Mouse (Mus musculus) myocyte (in vitro differentiated cells): ENCODE results near the gene Gas7. TPM values are rescaled to one million over a fixed set of nuclear protein-coding genes. Genes with fewer than 3 reads are reported as not detected.

Experiments
- H3K27me3 ChIP-seq: one replicate; pipeline ENCODE4 v1.6.1; 2011; ENCODE audit not compliant: control insufficient read depth, insufficient read depth, insufficient read length
- H3K36me3 ChIP-seq: one replicate; pipeline ENCODE4 v1.6.1; 2011; ENCODE audit not compliant: control insufficient read depth, insufficient read depth
- H3K4me2 ChIP-seq: one replicate; pipeline ENCODE4 v1.6.1; 2011; ENCODE audit warnings: low read depth, control low read depth
- H3K4me3 ChIP-seq: one replicate; pipeline ENCODE4 v1.5.1; 2011; ENCODE audit warnings: mild to moderate bottlenecking, control low read depth, moderate library complexity
- H3K79me2 ChIP-seq: one replicate; pipeline ENCODE4 v1.6.1; 2011; ENCODE audit not compliant: control insufficient read depth, insufficient read depth
- H3ac ChIP-seq: one replicate; pipeline ENCODE4 v1.6.1; 2011; ENCODE audit not compliant: control insufficient read depth, insufficient read length
- CEBPB ChIP-seq: IDR thresholded peaks from 2 replicates; pipeline ENCODE4 v1.6.1; 2011; ENCODE audit warnings: mild to moderate bottlenecking, moderate library complexity; ENCODE audit not compliant: poor library complexity, insufficient read depth, severe bottlenecking
- E2F4 ChIP-seq: IDR thresholded peaks from one replicate; pipeline ENCODE4 v1.6.1; 2011; ENCODE audit warnings: mild to moderate bottlenecking, control low read depth, moderate library complexity; ENCODE audit not compliant: insufficient read depth
- MAX ChIP-seq: IDR thresholded peaks from one replicate; pipeline ENCODE4 v1.6.1; 2011; ENCODE audit warnings: low read depth, mild to moderate bottlenecking, control low read depth
- MYOD1 ChIP-seq, 3 experiments: IDR thresholded peaks; one replicate each; pipeline ENCODE4 v1.6.1; 2011; ENCODE audit warnings: control low read depth in 2 of 3, low read depth in 2 of 3, mild to moderate bottlenecking in 2 of 3, moderate library complexity in 1 of 3; ENCODE audit not compliant: insufficient read length in 2 of 3, control insufficient read depth in 1 of 3
- MYOG ChIP-seq, 3 experiments: IDR thresholded peaks; one replicate each; pipeline ENCODE4 v1.6.1; 2011; ENCODE audit warnings: control low read depth in 2 of 3, low read depth in 2 of 3, mild to moderate bottlenecking in 2 of 3; ENCODE audit not compliant: insufficient read length in 2 of 3, control insufficient read depth in 1 of 3, insufficient read depth in 1 of 3
- POLR2A ChIP-seq: IDR thresholded peaks from one replicate; pipeline ENCODE4 v1.6.1; 2011; ENCODE audit warnings: low read depth, mild to moderate bottlenecking, control low read depth, moderate library complexity; ENCODE audit not compliant: insufficient read length
- POLR2AphosphoS2 ChIP-seq: IDR thresholded peaks from one replicate; pipeline ENCODE4 v1.6.1; 2011; ENCODE audit warnings: low read depth, control low read depth; ENCODE audit not compliant: insufficient read length
- REST ChIP-seq: IDR thresholded peaks from one replicate; pipeline ENCODE4 v1.6.1; 2011; ENCODE audit warnings: mild to moderate bottlenecking, control low read depth, moderate library complexity; ENCODE audit not compliant: insufficient read depth, insufficient read length
- SRF ChIP-seq: IDR thresholded peaks from one replicate; pipeline ENCODE4 v1.6.1; 2011; ENCODE audit warnings: low read depth; ENCODE audit not compliant: control insufficient read depth, insufficient read length
- TCF12 ChIP-seq: IDR thresholded peaks from one replicate; pipeline ENCODE4 v1.6.1; 2011; ENCODE audit warnings: mild to moderate bottlenecking, control low read depth; ENCODE audit not compliant: poor library complexity, insufficient read depth, severe bottlenecking
- TCF3 ChIP-seq: IDR thresholded peaks from one replicate; pipeline ENCODE4 v1.6.1; 2011; ENCODE audit warnings: low read depth, control low read depth; ENCODE audit not compliant: insufficient read length
- USF1 ChIP-seq: IDR thresholded peaks from one replicate; pipeline ENCODE4 v1.6.1; 2011; ENCODE audit warnings: low read depth, mild to moderate bottlenecking, control low read depth, moderate library complexity
- polyA plus RNA-seq: library from polyadenylated mRNA; unstranded; fragments of >200 nt; fragmentation: generic; extraction: Trizol; gene quantifications from one replicate; pipeline ENCODE4 v1.2.1, GENCODE M21; 2012; ENCODE audit warnings: missing spikeins

Gas7 gene
- polyA plus RNA-seq, 1 experiment: 0.02 TPM

- no peak overlapping the region for H3K4me3 ChIP-seq
- H3K79me2 ChIP-seq: no peaks in the 10 kb centered on the region
- no peaks in the 10 kb centered on the region for H3K27me3 ChIP-seq
- TF ChIP-seq SRF: no peak
- no peak for TF ChIP-seq POLR2A
- no peak for TF ChIP-seq E2F4
- no peak for TF ChIP-seq CEBPB
- TF ChIP-seq USF1: no peak
- TF ChIP-seq POLR2AphosphoS2: no peak
- no peak for TF ChIP-seq REST
- no peak for TF ChIP-seq TCF3
- TF ChIP-seq TCF12: no peak
- no peak for TF ChIP-seq MYOD1 (IDR thresholded peaks at IDR 0.05; ENCODE audit: control insufficient read depth in 1 of 3, insufficient read length in 2 of 3, low read depth in 2 of 3)
- TF ChIP-seq MYOG (IDR thresholded peaks at IDR 0.05; ENCODE audit: control insufficient read depth in 1 of 3, insufficient read depth in 1 of 3, insufficient read length in 2 of 3, low read depth in 2 of 3): no peak
- TF ChIP-seq MAX: no peak
- no peak overlapping the region for H3ac ChIP-seq
- H3K36me3 ChIP-seq: no peaks in the 10 kb centered on the region
- no peak overlapping the region for H3K4me2 ChIP-seq
These were observed 77.9 kb downstream of the Gas7 start for GRCm38 (mm10) chr11:67533151-67533550.

- Histone ChIP-seq H3ac (no peak overlapping the region), H3K4me3 (no peak overlapping the region)
- TF ChIP-seq REST (no peak), CEBPB (no peak), E2F4 (no peak), USF1 (no peak), TCF3 (no peak), MYOD1 (IDR thresholded peaks at IDR 0.05; ENCODE audit: control insufficient read depth in 1 of 3, insufficient read length in 2 of 3, low read depth in 2 of 3) (no peak), MAX (no peak), POLR2A (no peak), SRF (no peak), POLR2AphosphoS2 (no peak), TCF12 (no peak), MYOG (IDR thresholded peaks at IDR 0.05; ENCODE audit: control insufficient read depth in 1 of 3, insufficient read depth in 1 of 3, insufficient read length in 2 of 3, low read depth in 2 of 3) (no peak)
These were observed 80.5 kb downstream of the Gas7 start for GRCm38 (mm10) chr11:67535703-67536102.

GRCm38 (mm10) chr11:67536413-67536812 lies 81.2 kb downstream of the Gas7 start:
- no peak overlapping the region for H3K4me2 ChIP-seq
- TF ChIP-seq E2F4 (no peak), TCF3 (no peak)
- no peaks in the 10 kb centered on the region for H3K27me3 ChIP-seq
- no peak overlapping the region for H3ac ChIP-seq
- no peaks in the 10 kb centered on the region for H3K79me2 ChIP-seq
- no peak overlapping the region for H3K4me3 ChIP-seq
- no peaks in the 10 kb centered on the region for H3K36me3 ChIP-seq

More at GRCm38 (mm10) chr11:67535703-67536102, 80.5 kb downstream of the Gas7 start:
- Histone ChIP-seq H3K79me2 (no peaks in the 10 kb centered on the region), H3K27me3 (no peaks in the 10 kb centered on the region), H3K36me3 (no peaks in the 10 kb centered on the region), H3K4me2 (no peak overlapping the region)

- no peak for TF ChIP-seq CEBPB
- TF ChIP-seq SRF: no peak
- no peak for TF ChIP-seq E2F4
- TF ChIP-seq MYOG (IDR thresholded peaks at IDR 0.05; ENCODE audit: control insufficient read depth in 1 of 3, insufficient read depth in 1 of 3, insufficient read length in 2 of 3, low read depth in 2 of 3): no peak
- H3ac ChIP-seq: no peak overlapping the region
These were observed 82.1 kb downstream of the Gas7 start for GRCm38 (mm10) chr11:67537353-67537752.

GRCm38 (mm10) chr11:67538557-67538956 lies 83.3 kb downstream of the Gas7 start:
- no peak for TF ChIP-seq MAX
- H3K36me3 ChIP-seq: no peaks in the 10 kb centered on the region
- no peaks in the 10 kb centered on the region for H3K27me3 ChIP-seq
- no peak overlapping the region for H3K4me2 ChIP-seq
- H3K4me3 ChIP-seq: no peak overlapping the region
- H3ac ChIP-seq: no peak overlapping the region
- no peaks in the 10 kb centered on the region for H3K79me2 ChIP-seq

More at GRCm38 (mm10) chr11:67537353-67537752, 82.1 kb downstream of the Gas7 start:
- H3K27me3 ChIP-seq: no peaks in the 10 kb centered on the region
- H3K79me2 ChIP-seq: no peaks in the 10 kb centered on the region
- no peak overlapping the region for H3K4me3 ChIP-seq
- no peak overlapping the region for H3K4me2 ChIP-seq
- no peaks in the 10 kb centered on the region for H3K36me3 ChIP-seq
